In the genomic region with DNA sequence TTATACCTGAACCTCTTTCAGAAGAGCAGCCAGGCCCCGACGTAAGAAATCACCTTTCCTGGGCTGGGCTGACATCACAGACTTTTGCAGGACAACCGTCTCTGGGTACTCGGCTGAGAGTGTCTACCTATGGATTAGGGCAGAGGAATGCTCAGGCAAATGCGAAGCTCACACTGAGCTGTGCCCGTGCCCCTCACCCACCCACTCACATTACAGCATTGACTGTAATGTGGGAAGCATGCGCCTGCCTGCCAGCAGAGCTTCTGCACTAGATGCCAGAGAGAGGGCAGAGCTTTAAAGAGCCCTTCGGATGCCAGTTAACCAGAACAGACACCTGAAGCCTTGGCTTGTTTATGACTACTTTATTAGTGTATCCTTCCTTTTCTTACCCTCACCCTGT, we compare ENCODE assay signal across 17 mouse cellular contexts. TPM values are rescaled to one million over a fixed set of nuclear protein-coding genes. Genes with fewer than 3 reads are reported as not detected.
DNase-seq lines count a peak whose midpoint lies in the region; ATAC-seq and TF ChIP-seq lines count a peak whose summit lies in the region.
"Had no signal": no experiment of that assay in that cellular context is flagged by ENCODE, and none has a peak within 500 bp of the region (broad histone marks: within the 10 kb centered on the region; RNA-seq: fewer than 3 reads in every experiment).

No protein-coding gene starts in this region.

- ATAC-seq in forebrain, embryonic 16.5 days: peak; percentile 73
- ATAC-seq in midbrain, embryonic 13.5 days: no peak
- no peak for ATAC-seq in intestine, embryonic 15.5 days

- no peak overlapping the region for H3K4me2 ChIP-seq in forebrain, embryonic 16.5 days (ENCODE audit: low read length)
- no peak overlapping the region for H3K4me2 ChIP-seq in midbrain, embryonic 13.5 days (replicated peaks)
- no peak overlapping the region for H3K4me2 ChIP-seq in intestine, embryonic 15.5 days (replicated peaks)
- H3K4me2 ChIP-seq: hindbrain, embryonic 14.5 days; limb, embryonic 12.5 days; liver, embryonic 15.5 days; neural tube, embryonic 15.5 days had no signal

- H3K36me3 ChIP-seq in forebrain, embryonic 16.5 days (ENCODE audit: control insufficient read depth, insufficient read depth): no peaks in the 10 kb centered on the region
- H3K36me3 ChIP-seq in midbrain, embryonic 13.5 days: no peaks in the 10 kb centered on the region
- H3K36me3 ChIP-seq in intestine, embryonic 15.5 days: no peaks in the 10 kb centered on the region
- H3K36me3 ChIP-seq: G1E; limb, embryonic 12.5 days; liver, embryonic 15.5 days; neural tube, embryonic 15.5 days had no signal

- no peaks in the 10 kb centered on the region for H3K4me1 ChIP-seq in forebrain, embryonic 16.5 days (replicated peaks; ENCODE audit: control insufficient read depth, insufficient read depth, low read length)
- no peaks in the 10 kb centered on the region for H3K4me1 ChIP-seq in midbrain, embryonic 13.5 days (replicated peaks)
- H3K4me1 ChIP-seq in intestine, embryonic 15.5 days (replicated peaks): 0 out of 2 replicates have a peak, but pooled peaks cover 11% of the 10 kb centered on the region
- H3K4me1 ChIP-seq: liver, embryonic 15.5 days had no signal

- no peaks in the 10 kb centered on the region for H3K9me3 ChIP-seq in forebrain, embryonic 16.5 days (ENCODE audit: control insufficient read depth, low read length)
- H3K9me3 ChIP-seq in midbrain, embryonic 13.5 days: no peaks in the 10 kb centered on the region
- H3K9me3 ChIP-seq in intestine, embryonic 15.5 days: no peaks in the 10 kb centered on the region
- H3K9me3 ChIP-seq: limb, embryonic 12.5 days; liver, embryonic 15.5 days; neural tube, embryonic 15.5 days had no signal

- no peak overlapping the region for H3K27ac ChIP-seq in left cerebral cortex, adult 2 months
- H3K27ac ChIP-seq in forebrain, embryonic 16.5 days (ENCODE audit: low read length): no peak overlapping the region
- no peak overlapping the region for H3K27ac ChIP-seq in midbrain, embryonic 13.5 days
- no peak overlapping the region for H3K27ac ChIP-seq in intestine, embryonic 15.5 days
- H3K27ac ChIP-seq: hindbrain, embryonic 14.5 days; limb, embryonic 12.5 days; liver, embryonic 15.5 days; neural tube, embryonic 15.5 days had no signal

- no peaks in the 10 kb centered on the region for H3K27me3 ChIP-seq in forebrain, embryonic 16.5 days (replicated peaks; ENCODE audit: control insufficient read depth, insufficient read depth, low read length)
- no peaks in the 10 kb centered on the region for H3K27me3 ChIP-seq in midbrain, embryonic 13.5 days
- no peaks in the 10 kb centered on the region for H3K27me3 ChIP-seq in intestine, embryonic 15.5 days (replicated peaks)
- H3K27me3 ChIP-seq: limb, embryonic 12.5 days; liver, embryonic 15.5 days; neural tube, embryonic 15.5 days had no signal

- DNase-seq in left cerebral cortex, adult 2 months (ENCODE audit: extremely low spot score in 1 of 2, low spot score in 2 of 2): peak; percentile 17 to 25
- no peak for DNase-seq in left cerebral cortex, adult 9 months (ENCODE audit: low spot score in 2 of 2)
- peak; percentile 31 to 43 for DNase-seq in frontal cortex, postnatal 36 days (ENCODE audit: low spot score in 2 of 2)
- DNase-seq in left cerebral cortex, postnatal 36 days (ENCODE audit: low spot score in 2 of 2): peak; percentile 10 to 18
- DNase-seq: adrenal gland, adult 2 months; cerebellum, adult 9-10 months; kidney, adult 11 months; kidney, postnatal 10 days; thymus, adult 2 months had no signal

- no peak overlapping the region for H3K4me3 ChIP-seq in left cerebral cortex, adult 2 months
- no peak overlapping the region for H3K4me3 ChIP-seq in forebrain, embryonic 16.5 days (replicated peaks; ENCODE audit: low read length)
- no peak overlapping the region for H3K4me3 ChIP-seq in midbrain, embryonic 13.5 days (replicated peaks)
- H3K4me3 ChIP-seq in intestine, embryonic 15.5 days (replicated peaks): no peak overlapping the region
- H3K4me3 ChIP-seq: limb, embryonic 12.5 days; liver, embryonic 15.5 days; neural tube, embryonic 15.5 days had no signal

- H3K9ac ChIP-seq in forebrain, embryonic 16.5 days (replicated peaks; ENCODE audit: low read depth, low read length): no peak overlapping the region
- H3K9ac ChIP-seq in midbrain, embryonic 13.5 days (replicated peaks): no peak overlapping the region
- H3K9ac ChIP-seq in intestine, embryonic 15.5 days: no peak overlapping the region
- H3K9ac ChIP-seq: hindbrain, embryonic 14.5 days; limb, embryonic 12.5 days; liver, embryonic 15.5 days; neural tube, embryonic 15.5 days had no signal

- no peak for TF ChIP-seq CTCF in left cerebral cortex, adult 2 months (IDR thresholded peaks at IDR 0.05)

- 65% methylated on average over 8 of the region's 8 CpGs for WGBS in forebrain, embryonic 16.5 days
- WGBS in midbrain, embryonic 13.5 days: 81% methylated on average over 8 of the region's 8 CpGs
- WGBS in intestine, embryonic 15.5 days: 67% methylated on average over 8 of the region's 8 CpGs

- intact Hi-C loops in left cerebral cortex, adult 2 months (cut with DNase I): no loop called here
- intact Hi-C loops in left cerebral cortex, postnatal 36 days (cut with DNase I): no loop called here

RNA-seq across cellular contexts. Expression of a gene that starts 33.8 kb away (rescaled TPM):
- total RNA-seq in left cerebral cortex, adult 2 months (2021): 1 to 10 TPM; 6.0 to 6.1 TPM
- polyA plus RNA-seq in forebrain, embryonic 16.5 days (2015; fragmentation: Nextera tagmentation; extraction: Ambion mirVana): 7.1 and 8.6 TPM in 2 replicates
- total RNA-seq in left cerebral cortex, postnatal 36 days (2021): 1 to 10 TPM; 4.4 to 9.9 TPM
- polyA plus RNA-seq in midbrain, embryonic 13.5 days (2015; fragmentation: Nextera tagmentation; extraction: Ambion mirVana): 12.1 and 12.2 TPM in 2 replicates
- polyA plus RNA-seq in intestine, embryonic 15.5 days (2015; fragmentation: Nextera tagmentation; extraction: Ambion mirVana): 28.7 and 31.8 TPM in 2 replicates
- polyA plus RNA-seq: G1E had no signal

Comparison
In these comparisons a context has a peak if more than half of its experiments do, and no peak if none do; other contexts are left out.
1. DNase-seq: peak in left cerebral cortex, adult 2 months (2 of 2), frontal cortex, postnatal 36 days (2 of 2) and left cerebral cortex, postnatal 36 days (2 of 2); none in left cerebral cortex, adult 9 months (0 of 2).